Mouse (Mus musculus): ENCODE results near the gene H6pd. TPM values are rescaled to one million over a fixed set of nuclear protein-coding genes. Genes with fewer than 3 reads are reported as not detected.

H6pd gene
- polyA plus RNA-seq, 1 experiment from 2014 or later: 2.5 TPM

GRCm38 (mm10) chr4:149977801-149978544, 30.9 kb downstream of the H6pd start:
- Histone ChIP-seq H3K27me3 (ENCODE audit: control insufficient read depth, insufficient read depth, low read length) (no peaks in the 10 kb centered on the region), H3K4me1 (replicated peaks; ENCODE audit: control insufficient read depth, insufficient read depth, low read length) (0 out of 2 replicates have a peak, but pooled peaks cover 4% of the 10 kb centered on the region), H3K27ac (ENCODE audit: low read depth, low read length) (no peak overlapping the region), H3K4me2 (ENCODE audit: low read depth, low read length, severe bottlenecking) (no peak overlapping the region), H3K36me3 (ENCODE audit: control insufficient read depth, insufficient read depth, low read length) (no peaks in the 10 kb centered on the region), H3K9ac (ENCODE audit: low read length) (no peak overlapping the region), H3K4me3 (ENCODE audit: low read depth, low read length) (no peak overlapping the region), H3K9me3 (ENCODE audit: control insufficient read depth, low read length) (no peaks in the 10 kb centered on the region)
- no peak for DNase-seq (ENCODE audit: low spot score)
- WGBS: 71% methylated on average over 17 of the region's 17 CpGs
- no peak for ATAC-seq (replicated peaks; ENCODE audit: low FRiP score)

GRCm38 (mm10) chr4:149977181-149977580, 31.6 kb downstream of the H6pd start:
- H3K27ac ChIP-seq (ENCODE audit: low read depth, low read length): no peak overlapping the region
- no peak overlapping the region for H3K9ac ChIP-seq (ENCODE audit: low read length)
- H3K4me2 ChIP-seq (ENCODE audit: low read depth, low read length, severe bottlenecking): no peak overlapping the region
- ATAC-seq (replicated peaks; ENCODE audit: low FRiP score) (no peak), DNase-seq (ENCODE audit: low spot score) (no peak)
- H3K36me3 ChIP-seq (ENCODE audit: control insufficient read depth, insufficient read depth, low read length): no peaks in the 10 kb centered on the region
- H3K4me1 ChIP-seq (replicated peaks; ENCODE audit: control insufficient read depth, insufficient read depth, low read length): 0 out of 2 replicates have a peak, but pooled peaks cover 4% of the 10 kb centered on the region
- no peaks in the 10 kb centered on the region for H3K27me3 ChIP-seq (ENCODE audit: control insufficient read depth, insufficient read depth, low read length)
- no peak overlapping the region for H3K4me3 ChIP-seq (ENCODE audit: low read depth, low read length)
- no peaks in the 10 kb centered on the region for H3K9me3 ChIP-seq (ENCODE audit: control insufficient read depth, low read length)
- WGBS: 83% methylated on average over 6 of the region's 6 CpGs

- ATAC-seq (replicated peaks; ENCODE audit: low FRiP score) (no peak), DNase-seq (ENCODE audit: low spot score) (no peak)
- Histone ChIP-seq H3K27me3 (ENCODE audit: control insufficient read depth, insufficient read depth, low read length) (no peaks in the 10 kb centered on the region), H3K4me1 (replicated peaks; ENCODE audit: control insufficient read depth, insufficient read depth, low read length) (0 out of 2 replicates have a peak, but pooled peaks cover 4% of the 10 kb centered on the region), H3K27ac (ENCODE audit: low read depth, low read length) (no peak overlapping the region), H3K4me3 (ENCODE audit: low read depth, low read length) (no peak overlapping the region), H3K4me2 (ENCODE audit: low read depth, low read length, severe bottlenecking) (no peak overlapping the region), H3K36me3 (ENCODE audit: control insufficient read depth, insufficient read depth, low read length) (no peaks in the 10 kb centered on the region), H3K9ac (ENCODE audit: low read length) (no peak overlapping the region), H3K9me3 (ENCODE audit: control insufficient read depth, low read length) (no peaks in the 10 kb centered on the region)
- WGBS: 77% methylated on average over 5 of the region's 5 CpGs
These were observed 33.0 kb downstream of the H6pd start for GRCm38 (mm10) chr4:149975730-149976254.

GRCm38 (mm10) chr4:149975291-149975690, 33.5 kb downstream of the H6pd start:
- DNase-seq (ENCODE audit: low spot score): no peak
- Histone ChIP-seq H3K4me1 (replicated peaks; ENCODE audit: control insufficient read depth, insufficient read depth, low read length) (0 out of 2 replicates have a peak, but pooled peaks cover 4% of the 10 kb centered on the region), H3K27ac (ENCODE audit: low read depth, low read length) (no peak overlapping the region), H3K27me3 (ENCODE audit: control insufficient read depth, insufficient read depth, low read length) (no peaks in the 10 kb centered on the region), H3K36me3 (ENCODE audit: control insufficient read depth, insufficient read depth, low read length) (no peaks in the 10 kb centered on the region), H3K4me3 (ENCODE audit: low read depth, low read length) (no peak overlapping the region), H3K9me3 (ENCODE audit: control insufficient read depth, low read length) (no peaks in the 10 kb centered on the region), H3K4me2 (ENCODE audit: low read depth, low read length, severe bottlenecking) (no peak overlapping the region), H3K9ac (ENCODE audit: low read length) (no peak overlapping the region)
- WGBS: 74% methylated on average over 8 of the region's 8 CpGs
- no peak for ATAC-seq (replicated peaks; ENCODE audit: low FRiP score)

DNA sequence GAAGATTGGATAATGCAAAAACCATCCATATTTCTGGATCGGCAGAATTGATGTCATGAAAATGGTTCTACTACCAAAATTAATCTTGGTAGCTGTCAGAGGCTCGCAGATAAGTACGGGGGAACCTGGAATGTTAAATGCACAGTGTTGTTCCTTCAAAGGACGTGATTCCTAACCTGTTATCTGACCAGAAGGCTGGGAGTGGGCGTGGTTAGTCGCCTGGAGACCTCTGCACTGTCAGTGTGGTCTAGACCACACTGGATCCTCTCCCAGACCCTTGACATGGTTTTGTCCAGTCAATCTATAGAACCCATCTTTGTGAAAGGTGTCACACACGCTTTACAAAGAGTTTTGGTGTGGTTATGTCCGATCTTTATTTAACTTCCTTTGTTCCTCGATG, 37.4 kb downstream of the H6pd start:
- Histone ChIP-seq H3K36me3 (ENCODE audit: control insufficient read depth, insufficient read depth, low read length) (no peaks in the 10 kb centered on the region), H3K4me1 (replicated peaks; ENCODE audit: control insufficient read depth, insufficient read depth, low read length) (no peaks in the 10 kb centered on the region), H3K27me3 (ENCODE audit: control insufficient read depth, insufficient read depth, low read length) (no peaks in the 10 kb centered on the region), H3K9me3 (ENCODE audit: control insufficient read depth, low read length) (no peaks in the 10 kb centered on the region), H3K4me2 (ENCODE audit: low read depth, low read length, severe bottlenecking) (no peak overlapping the region), H3K9ac (ENCODE audit: low read length) (no peak overlapping the region), H3K4me3 (ENCODE audit: low read depth, low read length) (no peak overlapping the region), H3K27ac (ENCODE audit: low read depth, low read length) (no peak overlapping the region)
- 79% methylated on average over 9 of the region's 9 CpGs for WGBS
- no peak for ATAC-seq (replicated peaks; ENCODE audit: low FRiP score)
- DNase-seq (ENCODE audit: low spot score): no peak

GRCm38 (mm10) chr4:149968526-149968925, 40.3 kb downstream of the H6pd start:
- Histone ChIP-seq H3K36me3 (ENCODE audit: control insufficient read depth, insufficient read depth, low read length) (no peaks in the 10 kb centered on the region), H3K4me3 (ENCODE audit: low read depth, low read length) (no peak overlapping the region), H3K9ac (ENCODE audit: low read length) (no peak overlapping the region), H3K27ac (ENCODE audit: low read depth, low read length) (no peak overlapping the region), H3K4me1 (replicated peaks; ENCODE audit: control insufficient read depth, insufficient read depth, low read length) (no peaks in the 10 kb centered on the region), H3K27me3 (ENCODE audit: control insufficient read depth, insufficient read depth, low read length) (no peaks in the 10 kb centered on the region; the same call in 1 of the 2 replicates), H3K9me3 (ENCODE audit: control insufficient read depth, low read length) (no peaks in the 10 kb centered on the region), H3K4me2 (ENCODE audit: low read depth, low read length, severe bottlenecking) (no peak overlapping the region)
- no peak for ATAC-seq (replicated peaks; ENCODE audit: low FRiP score)
- 56% methylated on average over 6 of the region's 6 CpGs for WGBS
- no peak for DNase-seq (ENCODE audit: low spot score)

- no peaks in the 10 kb centered on the region for H3K36me3 ChIP-seq (ENCODE audit: control insufficient read depth, insufficient read depth, low read length)
- DNase-seq (ENCODE audit: low spot score): no peak
- H3K9ac ChIP-seq (ENCODE audit: low read length): no peak overlapping the region
- no peak overlapping the region for H3K4me2 ChIP-seq (ENCODE audit: low read depth, low read length, severe bottlenecking)
- no peak for ATAC-seq (replicated peaks; ENCODE audit: low FRiP score)
- no peak overlapping the region for H3K4me3 ChIP-seq (ENCODE audit: low read depth, low read length)
- H3K27me3 ChIP-seq (ENCODE audit: control insufficient read depth, insufficient read depth, low read length): no peaks in the 10 kb centered on the region; the same call in 1 of the 2 replicates
- H3K9me3 ChIP-seq (ENCODE audit: control insufficient read depth, low read length): no peaks in the 10 kb centered on the region; the same call in 1 of the 2 replicates
- WGBS: 89% methylated on average over 9 of the region's 9 CpGs
- no peaks in the 10 kb centered on the region for H3K4me1 ChIP-seq (replicated peaks; ENCODE audit: control insufficient read depth, insufficient read depth, low read length)
- H3K27ac ChIP-seq (ENCODE audit: low read depth, low read length): no peak overlapping the region
These were observed 41.9 kb downstream of the H6pd start for GRCm38 (mm10) chr4:149966963-149967362.

- Histone ChIP-seq H3K27ac (ENCODE audit: low read depth, low read length) (no peak overlapping the region), H3K4me1 (replicated peaks; ENCODE audit: control insufficient read depth, insufficient read depth, low read length) (no peaks in the 10 kb centered on the region), H3K4me2 (ENCODE audit: low read depth, low read length, severe bottlenecking) (no peak overlapping the region), H3K9ac (ENCODE audit: low read length) (no peak overlapping the region), H3K27me3 (ENCODE audit: control insufficient read depth, insufficient read depth, low read length) (no peaks in the 10 kb centered on the region; the same call in 1 of the 2 replicates), H3K36me3 (ENCODE audit: control insufficient read depth, insufficient read depth, low read length) (no peaks in the 10 kb centered on the region), H3K4me3 (ENCODE audit: low read depth, low read length) (no peak overlapping the region), H3K9me3 (ENCODE audit: control insufficient read depth, low read length) (no peaks in the 10 kb centered on the region; the same call in 1 of the 2 replicates)
- 85% methylated on average over 5 of the region's 5 CpGs for WGBS
- ATAC-seq (replicated peaks; ENCODE audit: low FRiP score) (no peak), DNase-seq (ENCODE audit: low spot score) (no peak)
These were observed 42.6 kb downstream of the H6pd start for GRCm38 (mm10) chr4:149966252-149966651.
